Mouse (Mus musculus) G1E (cell line): ENCODE results near the gene Zfp362.

Experiments
- CTCF ChIP-seq: IDR thresholded peaks from 2 replicates; pipeline ENCODE4 v1.5.1; 2012; ENCODE audit warnings: low read depth, low read length, inconsistent platforms, mixed read lengths
- GATA1 ChIP-seq: IDR thresholded peaks from 2 replicates; pipeline ENCODE4 v1.6.1; 2012; ENCODE audit warnings: borderline replicate concordance, low read length, inconsistent platforms, mixed read lengths
- TAL1 ChIP-seq: conservative IDR thresholded peaks from 2 replicates; pipeline ENCODE4 v1.6.1; 2012; ENCODE audit warnings: low read depth, low read length, inconsistent platforms, mixed read lengths

DNA sequence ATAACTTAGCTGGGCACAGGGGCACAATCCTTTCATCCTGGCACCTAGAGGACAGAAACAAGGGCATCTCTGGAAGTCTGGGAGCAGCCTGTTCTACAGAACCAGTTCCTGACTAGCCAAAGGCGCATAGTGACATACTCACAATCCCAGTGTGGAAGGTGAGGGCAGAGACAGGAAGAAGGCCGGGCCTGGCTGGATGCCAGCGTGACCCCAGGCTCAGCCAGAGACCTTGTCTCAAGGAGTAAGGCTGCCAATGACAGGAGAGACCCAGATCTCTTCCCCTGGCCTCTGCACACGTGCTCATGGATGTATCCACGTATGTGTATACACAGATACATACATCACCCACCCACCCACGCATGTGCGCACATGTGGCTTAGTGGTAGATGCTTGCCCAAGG lies 23.8 kb downstream of the Zfp362 start:
- TF ChIP-seq CTCF (no peak), GATA1 (no peak), TAL1 (no peak)
